Mouse (Mus musculus): ENCODE data around the gene Sept1. TPM values are rescaled to one million over a fixed set of nuclear protein-coding genes. Genes with fewer than 3 reads are reported as not detected.
"Not testable (repeated sequence)": the region's sequence is repeated elsewhere in the genome, so short reads cannot be mapped to it uniquely, and the experiment has no call there.

Gene Sept1
- total and polyA plus RNA-seq, 3 experiments = 51.1 to 263 (median 128) TPM

DNA sequence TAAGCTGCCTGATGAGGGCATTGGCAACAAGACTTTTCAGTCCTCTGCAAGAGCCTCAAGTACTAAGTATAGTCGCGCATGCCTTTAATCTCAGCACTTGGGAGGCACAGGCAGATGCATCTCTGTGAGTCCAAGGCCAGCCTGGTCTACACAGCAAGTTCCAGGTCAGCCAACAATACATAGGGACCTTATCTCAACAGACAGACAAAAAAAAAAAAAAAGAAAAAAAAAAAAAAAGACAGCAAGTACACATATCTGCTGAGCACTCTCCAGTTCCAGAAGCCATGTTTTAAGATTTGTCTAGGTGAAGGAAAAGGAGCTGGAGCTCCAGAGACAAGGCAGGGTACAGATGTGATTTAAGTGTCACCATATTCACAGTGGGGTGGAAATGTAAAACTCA, 23.0 kb upstream of the Sept1 start:
- ATAC-seq (ENCODE audit: extremely low read depth, insufficient number of reproducible peaks, low FRiP score, poor library complexity, severe bottlenecking) (no peak), DNase-seq (ENCODE audit: low spot score) (no peak)
- Histone ChIP-seq H3K4me3 (ENCODE audit: low read depth, low read length) (no peak overlapping the region), H3K9me3 (replicated peaks) (no peaks in the 10 kb centered on the region), H3K36me3 (replicated peaks) (peaks cover 65% of the 10 kb centered on the region), H3K27me3 (ENCODE audit: insufficient read depth, low read length) (no peaks in the 10 kb centered on the region), H3K4me1 (ENCODE audit: insufficient read depth, low read depth, low read length) (peaks cover 68% of the 10 kb centered on the region)
- TF ChIP-seq GATA2 (IDR thresholded peaks at IDR 0.05; ENCODE audit: borderline replicate concordance, low read depth, low read length) = no peak
- no peak for TF ChIP-seq POLR2AphosphoS5 (IDR thresholded peaks at IDR 0.05; ENCODE audit: insufficient replicate concordance, low read depth, low read length)
- TF ChIP-seq TAL1 (conservative IDR thresholded peaks at IDR 0.05; ENCODE audit: low read depth, low read length) = no peak
- TF ChIP-seq CTCF (IDR thresholded peaks at IDR 0.05; ENCODE audit: low read depth, low read length) = no peak
- no peak for TF ChIP-seq GATA1 (IDR thresholded peaks at IDR 0.05; ENCODE audit: borderline replicate concordance, low read length)

DNA sequence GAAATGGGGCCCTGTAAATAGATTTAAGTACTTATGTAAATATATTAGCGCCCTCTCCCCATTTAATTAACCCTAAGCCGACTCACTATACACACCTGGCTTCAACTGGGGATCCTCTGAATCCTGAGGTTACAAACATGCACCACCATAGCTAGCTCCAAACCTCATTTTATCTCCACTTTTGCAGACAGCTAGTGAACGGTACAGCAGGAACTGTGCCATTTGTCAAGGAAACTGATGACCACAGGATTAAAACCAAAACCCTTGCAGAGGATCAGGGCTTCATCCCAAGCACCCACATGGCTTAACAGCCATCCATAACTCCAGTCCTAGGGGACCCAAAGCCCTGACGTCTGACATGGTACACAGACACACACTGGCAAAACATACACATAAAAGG, 22.1 kb upstream of the Sept1 start:
- peaks cover 72% of the 10 kb centered on the region for H3K36me3 ChIP-seq (replicated peaks)
- no peak overlapping the region; the same call in 1 of the 2 replicates for H3K4me3 ChIP-seq (ENCODE audit: low read depth, low read length)
- no peak for ATAC-seq (ENCODE audit: extremely low read depth, insufficient number of reproducible peaks, low FRiP score, poor library complexity, severe bottlenecking)

DNA sequence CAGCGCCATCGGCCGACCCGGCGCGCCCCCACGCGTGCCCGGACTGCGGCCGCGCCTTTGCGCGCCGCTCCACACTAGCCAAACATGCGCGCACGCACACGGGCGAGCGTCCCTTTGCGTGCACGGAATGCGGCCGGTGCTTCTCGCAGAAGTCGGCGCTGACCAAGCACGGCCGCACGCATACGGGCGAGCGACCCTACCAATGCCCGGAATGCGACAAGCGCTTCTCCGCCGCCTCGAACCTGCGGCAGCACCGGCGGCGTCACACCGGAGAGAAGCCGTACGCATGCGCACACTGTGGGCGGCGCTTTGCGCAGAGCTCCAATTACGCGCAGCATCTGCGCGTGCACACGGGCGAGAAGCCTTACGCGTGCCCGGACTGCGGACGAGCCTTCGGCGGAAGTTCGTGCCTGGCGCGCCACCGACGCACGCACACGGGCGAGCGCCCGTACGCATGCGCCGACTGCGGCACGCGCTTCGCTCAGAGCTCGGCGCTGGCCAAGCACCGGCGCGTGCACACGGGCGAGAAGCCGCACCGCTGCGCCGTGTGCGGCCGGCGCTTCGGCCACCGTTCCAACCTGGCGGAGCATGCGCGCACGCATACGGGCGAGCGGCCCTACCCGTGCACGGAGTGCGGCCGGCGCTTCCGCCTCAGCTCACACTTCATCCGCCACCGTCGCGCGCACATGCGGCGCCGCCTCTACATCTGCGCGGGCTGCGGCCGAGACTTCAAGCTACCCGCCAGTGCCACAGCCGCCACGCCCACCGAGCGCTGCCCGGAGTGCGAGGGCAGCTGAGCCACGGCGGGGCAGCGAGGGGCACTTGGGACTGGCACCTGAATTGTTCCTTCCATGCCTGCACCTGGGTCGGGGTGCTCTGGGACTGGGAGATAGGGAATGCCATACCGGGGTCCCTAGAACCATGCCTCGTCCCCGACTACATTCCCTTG, 21.2 kb upstream of the Sept1 start:
- no peaks in the 10 kb centered on the region for H3K9me3 ChIP-seq (replicated peaks)
- peak; percentile 74 for DNase-seq (ENCODE audit: low spot score)
- no peaks in the 10 kb centered on the region for H3K27me3 ChIP-seq (ENCODE audit: insufficient read depth, low read length)
- H3K4me3 ChIP-seq (ENCODE audit: low read depth, low read length) = peak overlapping the region; percentile 77
- peaks cover 79% of the 10 kb centered on the region for H3K36me3 ChIP-seq (replicated peaks)
- TF ChIP-seq CTCF (IDR thresholded peaks at IDR 0.05; ENCODE audit: low read depth, low read length) (no peak), GATA1 (IDR thresholded peaks at IDR 0.05; ENCODE audit: borderline replicate concordance, low read length) (no peak), TAL1 (conservative IDR thresholded peaks at IDR 0.05; ENCODE audit: low read depth, low read length) (no peak), GATA2 (IDR thresholded peaks at IDR 0.05; ENCODE audit: borderline replicate concordance, low read depth, low read length) (no peak), POLR2AphosphoS5 (IDR thresholded peaks at IDR 0.05; ENCODE audit: insufficient replicate concordance, low read depth, low read length) (no peak)
- peak; percentile 73 for ATAC-seq (ENCODE audit: extremely low read depth, insufficient number of reproducible peaks, low FRiP score, poor library complexity, severe bottlenecking)
- H3K4me1 ChIP-seq (ENCODE audit: insufficient read depth, low read depth, low read length) = peaks cover 68% of the 10 kb centered on the region

More for the DNA sequence above, 22.1 kb upstream of the Sept1 start:
- H3K9me3 ChIP-seq (replicated peaks) = no peaks in the 10 kb centered on the region
- no peaks in the 10 kb centered on the region for H3K27me3 ChIP-seq (ENCODE audit: insufficient read depth, low read length)
- peaks cover 69% of the 10 kb centered on the region for H3K4me1 ChIP-seq (ENCODE audit: insufficient read depth, low read depth, low read length)
- no peak for DNase-seq (ENCODE audit: low spot score)
- TF ChIP-seq CTCF (IDR thresholded peaks at IDR 0.05; ENCODE audit: low read depth, low read length) (no peak), TAL1 (conservative IDR thresholded peaks at IDR 0.05; ENCODE audit: low read depth, low read length) (no peak), GATA2 (IDR thresholded peaks at IDR 0.05; ENCODE audit: borderline replicate concordance, low read depth, low read length) (no peak), GATA1 (IDR thresholded peaks at IDR 0.05; ENCODE audit: borderline replicate concordance, low read length) (no peak), POLR2AphosphoS5 (IDR thresholded peaks at IDR 0.05; ENCODE audit: insufficient replicate concordance, low read depth, low read length) (no peak)

DNA sequence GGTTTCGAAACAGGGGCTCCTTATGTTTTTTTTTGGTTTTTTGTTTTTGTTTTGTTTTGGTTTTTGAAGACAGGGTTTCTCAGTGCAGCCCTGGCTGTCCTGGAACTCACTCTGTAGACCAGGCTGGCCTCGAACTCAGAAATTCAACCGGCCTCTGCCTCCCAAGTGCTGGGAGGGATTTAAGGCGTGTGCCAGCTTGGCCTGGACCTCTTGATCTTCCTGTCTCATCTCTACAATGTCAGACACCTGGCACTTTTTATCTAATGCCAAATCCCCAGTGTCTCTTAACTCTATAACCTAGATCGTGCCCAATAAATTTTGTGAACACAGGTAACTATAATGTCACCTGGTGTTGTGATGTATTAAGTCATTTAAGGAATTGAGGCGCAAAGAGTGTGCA, 20.4 kb upstream of the Sept1 start:
- H3K9me3 ChIP-seq (replicated peaks) = no peaks in the 10 kb centered on the region
- TF ChIP-seq CTCF (IDR thresholded peaks at IDR 0.05; ENCODE audit: low read depth, low read length) = no peak
- no peak for TF ChIP-seq GATA2 (IDR thresholded peaks at IDR 0.05; ENCODE audit: borderline replicate concordance, low read depth, low read length)
- no peak for TF ChIP-seq TAL1 (conservative IDR thresholded peaks at IDR 0.05; ENCODE audit: low read depth, low read length)
- TF ChIP-seq POLR2AphosphoS5 (IDR thresholded peaks at IDR 0.05; ENCODE audit: insufficient replicate concordance, low read depth, low read length) = no peak
- TF ChIP-seq GATA1 (IDR thresholded peaks at IDR 0.05; ENCODE audit: borderline replicate concordance, low read length) = no peak
- no peaks in the 10 kb centered on the region for H3K27me3 ChIP-seq (ENCODE audit: insufficient read depth, low read length)
- peaks cover 77% of the 10 kb centered on the region for H3K36me3 ChIP-seq (replicated peaks)
- H3K4me1 ChIP-seq (ENCODE audit: insufficient read depth, low read depth, low read length) = peaks cover 63% of the 10 kb centered on the region
- no peak for ATAC-seq (ENCODE audit: extremely low read depth, insufficient number of reproducible peaks, low FRiP score, poor library complexity, severe bottlenecking)
- DNase-seq (ENCODE audit: low spot score) = no peak
- peak overlapping the region; percentile 77 for H3K4me3 ChIP-seq (ENCODE audit: low read depth, low read length)

DNA sequence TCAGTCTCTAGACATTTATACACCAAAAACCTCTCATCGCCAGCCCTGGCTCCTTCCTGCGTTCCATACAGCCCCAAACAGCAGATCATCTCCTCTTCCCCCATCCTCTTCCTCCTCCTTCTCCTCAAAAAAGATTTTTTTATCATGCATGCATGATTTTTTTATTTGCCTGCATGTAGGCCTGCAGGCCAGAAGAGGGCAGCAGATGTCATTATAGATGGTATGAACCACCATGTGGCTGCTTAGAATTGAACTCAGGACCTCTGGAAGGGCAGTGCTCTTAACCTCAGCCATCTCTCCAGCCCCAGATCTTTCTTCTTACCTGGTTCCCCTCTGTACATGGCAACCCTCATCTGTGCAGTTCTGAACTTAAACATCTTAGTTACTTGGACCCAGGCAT, 19.5 kb upstream of the Sept1 start:
- no peak for DNase-seq (ENCODE audit: low spot score)
- Histone ChIP-seq H3K4me3 (ENCODE audit: low read depth, low read length) (no peak overlapping the region), H3K4me1 (ENCODE audit: insufficient read depth, low read depth, low read length) (peaks cover 57% of the 10 kb centered on the region), H3K36me3 (replicated peaks) (peaks cover 77% of the 10 kb centered on the region), H3K27me3 (ENCODE audit: insufficient read depth, low read length) (no peaks in the 10 kb centered on the region), H3K9me3 (replicated peaks) (no peaks in the 10 kb centered on the region)
- TF ChIP-seq POLR2AphosphoS5 (IDR thresholded peaks at IDR 0.05; ENCODE audit: insufficient replicate concordance, low read depth, low read length) (no peak), GATA1 (IDR thresholded peaks at IDR 0.05; ENCODE audit: borderline replicate concordance, low read length) (no peak), GATA2 (IDR thresholded peaks at IDR 0.05; ENCODE audit: borderline replicate concordance, low read depth, low read length) (no peak), CTCF (IDR thresholded peaks at IDR 0.05; ENCODE audit: low read depth, low read length) (peak; percentile 56; the same call in 1 of the 2 replicates), TAL1 (conservative IDR thresholded peaks at IDR 0.05; ENCODE audit: low read depth, low read length) (no peak)
- no peak for ATAC-seq (ENCODE audit: extremely low read depth, insufficient number of reproducible peaks, low FRiP score, poor library complexity, severe bottlenecking)

DNA sequence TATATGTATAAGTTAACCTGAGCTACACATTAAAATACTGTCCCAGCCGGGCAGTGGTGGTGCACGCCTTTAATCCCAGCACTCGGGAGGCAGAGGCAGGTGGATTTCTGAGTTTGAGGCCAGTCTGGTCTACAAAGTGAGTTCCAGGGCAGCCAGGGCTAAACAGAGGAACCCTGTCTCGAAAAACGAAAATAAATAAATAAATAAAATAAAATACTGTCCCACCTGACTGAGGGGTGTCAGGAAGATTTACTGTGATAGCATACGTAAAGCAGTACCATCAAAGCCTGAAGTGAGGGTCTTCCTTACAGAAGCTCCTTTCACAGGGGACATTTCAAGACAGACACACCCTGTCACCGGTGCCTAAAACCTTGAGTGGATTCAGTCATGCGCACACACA, 17.6 kb upstream of the Sept1 start:
- H3K27me3 ChIP-seq (ENCODE audit: insufficient read depth, low read length); H3K9me3 ChIP-seq (replicated peaks); DNase-seq (ENCODE audit: low spot score); ATAC-seq (ENCODE audit: extremely low read depth, insufficient number of reproducible peaks, low FRiP score, poor library complexity, severe bottlenecking); H3K4me3 ChIP-seq (ENCODE audit: low read depth, low read length): not testable (repeated sequence)
- Histone ChIP-seq H3K36me3 (replicated peaks) (peaks cover 77% of the 10 kb centered on the region), H3K4me1 (ENCODE audit: insufficient read depth, low read depth, low read length) (peaks cover 63% of the 10 kb centered on the region)

Measured in G1E (cell line).